Mouse (Mus musculus): Measurements from ENCODE around the gene Acod1. TPM values are rescaled to one million over a fixed set of nuclear protein-coding genes. Genes with fewer than 3 reads are reported as not detected.

Acod1 gene
- not detected for polyA plus RNA-seq (2014; fragmentation: Illumina TruSeq; extraction: RNeasy Lipid Tissue Mini Kit (QIAGEN cat#74804); ENCODE audit: low read depth, low replicate concordance)

DNA sequence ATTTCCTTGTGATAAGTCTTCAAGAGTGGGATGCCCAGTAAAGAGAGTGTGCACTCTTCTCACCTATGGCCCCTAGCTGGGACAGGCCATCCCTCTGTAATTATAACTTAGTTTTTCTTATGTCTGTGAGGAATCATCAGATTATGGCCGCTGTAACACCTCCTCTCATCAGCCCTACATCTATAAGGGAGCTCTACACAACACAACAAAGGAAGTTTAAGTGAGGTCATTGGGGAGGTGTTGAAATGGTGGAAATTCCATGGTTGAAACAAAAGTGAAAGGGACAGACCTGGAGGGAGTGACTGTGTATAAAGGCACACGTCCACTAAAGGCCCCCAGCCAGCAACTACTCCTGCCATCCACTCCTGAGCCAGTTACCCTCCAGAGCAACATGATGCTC, at the start of gene Acod1:
Gene Acod1 (plus strand): TSS at position 301 of the 400 bp plus-strand sequence.

DNA sequence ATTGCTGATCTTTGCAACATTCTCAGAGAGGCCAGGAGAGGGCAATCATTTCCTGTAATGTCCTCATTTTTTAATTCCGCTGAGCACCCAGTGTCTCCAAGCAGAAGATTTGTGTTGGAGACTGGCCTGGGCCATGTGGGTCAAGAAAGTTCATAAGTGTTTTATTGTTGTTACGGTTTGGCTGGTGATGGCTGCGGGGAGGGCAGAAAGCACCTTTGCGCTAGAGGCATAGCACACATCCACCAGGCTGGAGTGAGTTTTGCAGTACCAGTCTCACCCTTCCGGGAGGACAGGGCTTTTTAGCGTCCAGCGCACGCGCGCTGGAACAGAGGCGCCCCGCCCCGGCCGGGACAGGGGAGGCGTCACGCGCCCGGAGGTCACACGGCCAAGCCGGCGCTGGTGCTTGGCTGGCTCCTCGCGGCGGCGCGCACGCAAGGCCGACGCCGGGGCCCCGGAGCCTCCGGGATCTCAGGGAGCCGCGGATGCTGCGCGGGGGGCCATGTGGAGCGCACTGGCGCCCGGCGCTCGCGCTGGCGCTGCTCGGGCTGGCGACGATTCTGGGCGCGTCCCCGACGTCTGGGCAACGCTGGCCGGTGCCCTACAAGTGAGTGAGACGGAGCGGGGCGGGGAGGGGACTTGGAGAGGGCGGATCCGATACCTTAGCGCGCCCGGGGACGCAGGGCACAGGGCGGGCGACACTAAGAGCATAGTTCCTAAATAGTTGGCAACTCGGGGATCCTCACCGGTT, 23.3 kb downstream of the Acod1 start, which contains the start of gene Cln5:
Gene Cln5 (plus strand): TSS at position 353 of the 748 bp plus-strand sequence.

DNA sequence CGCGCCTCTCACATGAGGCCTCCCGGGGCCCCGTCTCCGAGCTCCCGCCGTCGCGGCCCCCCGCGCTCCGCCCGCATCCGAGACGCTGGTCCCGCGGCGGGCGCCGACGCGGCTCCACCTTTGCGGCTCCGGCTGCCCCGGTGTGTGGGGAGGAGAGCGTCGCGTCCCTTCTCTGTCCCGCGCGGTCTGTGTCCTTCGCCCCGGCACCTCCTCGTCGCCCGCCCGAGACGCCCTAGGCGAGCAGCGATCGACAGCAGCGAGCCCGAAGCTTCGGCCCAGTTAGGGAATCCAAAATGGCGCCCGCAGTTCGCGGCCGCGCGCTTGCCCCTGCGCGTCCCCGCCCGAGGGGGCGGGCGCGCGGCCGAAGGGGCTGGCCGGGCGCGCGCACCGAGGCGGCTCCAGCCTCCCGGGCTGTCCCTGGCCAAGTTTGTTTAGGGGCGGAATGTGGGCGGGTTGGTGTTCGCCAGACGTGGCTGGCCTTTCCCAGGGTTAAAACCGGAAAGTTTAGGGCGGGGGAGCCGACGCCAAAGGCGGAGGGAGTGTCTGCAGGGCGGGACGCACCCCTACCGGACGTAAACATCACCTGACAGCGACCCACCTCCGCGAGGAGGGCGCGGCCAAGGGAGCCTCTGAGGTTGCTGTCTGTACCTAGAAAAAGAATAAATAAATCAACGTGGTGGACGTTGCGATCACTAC, 52.6 kb downstream of the Acod1 start, which contains the start of gene Fbxl3:
Gene Fbxl3 (minus strand): TSS at position 329 of the 696 bp plus-strand sequence.

Other genes starting within 250 kb of the Acod1 start
- gene Kctd12, start 64.3 kb upstream of the Acod1 start, polyA plus RNA-seq (2014; fragmentation: Illumina TruSeq; extraction: RNeasy Lipid Tissue Mini Kit (QIAGEN cat#74804); ENCODE audit: low read depth, low replicate concordance) = 89.3 TPM
- gene Cln5, start 23.2 kb downstream of the Acod1 start, polyA plus RNA-seq (2014; fragmentation: Illumina TruSeq; extraction: RNeasy Lipid Tissue Mini Kit (QIAGEN cat#74804); ENCODE audit: low read depth, low replicate concordance) = 92.9 TPM
- gene Fbxl3, start 52.6 kb downstream of the Acod1 start, polyA plus RNA-seq (2014; fragmentation: Illumina TruSeq; extraction: RNeasy Lipid Tissue Mini Kit (QIAGEN cat#74804); ENCODE audit: low read depth, low replicate concordance) = 124 TPM

Data from kidney, adult 10 weeks (tissue).